Mouse (Mus musculus): ENCODE data around the gene Frem2. TPM values are rescaled to one million over a fixed set of nuclear protein-coding genes. Genes with fewer than 3 reads are reported as not detected.

Frem2 gene
- 6.4 and 6.7 TPM in 2 replicates for polyA plus RNA-seq (2016; fragmentation: Nextera tagmentation; extraction: Ambion mirVana)

- peak within 1 kb of the TSS; percentile 52 for H3K9ac ChIP-seq
- peaks cover 20% of the 10 kb centered on the region for H3K36me3 ChIP-seq
- ATAC-seq (ENCODE audit: insufficient number of reproducible peaks, insufficient read depth, low FRiP score, low TSS enrichment), result peak; percentile 91
- WGBS, result under 1% methylated on average over 34 of the region's 34 CpGs
- H3K27ac ChIP-seq, result peak within 1 kb of the TSS; percentile 9; the same call in 1 of the 2 replicates
- peak within 1 kb of the TSS; percentile 60 for H3K4me3 ChIP-seq
- peaks cover 16% of the 10 kb centered on the region; the same call in 1 of the 2 replicates for H3K9me3 ChIP-seq
- peak within 1 kb of the TSS; percentile 100 for H3K4me2 ChIP-seq (replicated peaks)
- H3K27me3 ChIP-seq, result peaks cover 31% of the 10 kb centered on the region
- peaks cover 19% of the 10 kb centered on the region; the same call in 1 of the 2 replicates for H3K4me1 ChIP-seq
Observed at GRCm38 (mm10) chr3:53656878-53657561, at the start of gene Frem2. Gene Frem2 (minus strand): TSS chr3:53657355.

- no peak overlapping the region for H3K9ac ChIP-seq
- H3K4me3 ChIP-seq, result no peak overlapping the region
- no peak for ATAC-seq (ENCODE audit: insufficient number of reproducible peaks, insufficient read depth, low FRiP score, low TSS enrichment)
- H3K27me3 ChIP-seq, result no peaks in the 10 kb centered on the region
- WGBS, result 36% methylated on average over 6 of the region's 6 CpGs
- no peaks in the 10 kb centered on the region for H3K36me3 ChIP-seq
- H3K4me1 ChIP-seq, result peaks cover 5% of the 10 kb centered on the region
- no peak overlapping the region for H3K27ac ChIP-seq
- H3K4me2 ChIP-seq (replicated peaks), result no peak overlapping the region
- H3K9me3 ChIP-seq, result no peaks in the 10 kb centered on the region
Observed at GRCm38 (mm10) chr3:53705992-53706495, 48.9 kb upstream of the Frem2 start.

DNA sequence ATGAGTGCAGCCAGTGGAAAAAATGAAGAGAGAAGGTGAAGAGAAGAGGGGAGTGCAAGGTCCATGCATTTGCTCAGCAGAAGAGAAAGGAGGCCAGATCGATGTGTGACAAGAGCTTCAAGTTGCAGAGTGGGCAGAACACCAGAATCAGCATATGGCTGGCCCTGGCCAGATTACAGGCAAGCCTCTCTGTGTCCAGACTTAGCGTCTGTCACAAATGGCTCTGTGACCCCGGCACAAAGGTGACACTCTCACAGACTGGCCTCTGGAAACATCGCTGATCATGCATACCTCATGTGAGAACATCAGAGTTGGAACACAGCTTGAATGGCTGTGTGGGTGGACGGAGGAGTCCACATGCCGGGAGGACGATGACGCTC lies 46.0 kb upstream of the Frem2 start:
- Histone ChIP-seq H3K9ac (no peak overlapping the region), H3K27me3 (no peaks in the 10 kb centered on the region), H3K4me2 (replicated peaks) (no peak overlapping the region), H3K9me3 (no peaks in the 10 kb centered on the region), H3K27ac (no peak overlapping the region), H3K4me3 (no peak overlapping the region), H3K4me1 (peaks cover 5% of the 10 kb centered on the region), H3K36me3 (no peaks in the 10 kb centered on the region)
- 71% methylated on average over 8 of the region's 8 CpGs for WGBS
- ATAC-seq (ENCODE audit: insufficient number of reproducible peaks, insufficient read depth, low FRiP score, low TSS enrichment), result no peak

GRCm38 (mm10) chr3:53702421-53703125 lies 45.4 kb upstream of the Frem2 start:
- Histone ChIP-seq H3K9ac (no peak overlapping the region), H3K36me3 (no peaks in the 10 kb centered on the region), H3K27ac (no peak overlapping the region), H3K27me3 (no peaks in the 10 kb centered on the region), H3K4me2 (replicated peaks) (no peak overlapping the region), H3K4me1 (peaks cover 5% of the 10 kb centered on the region), H3K9me3 (no peaks in the 10 kb centered on the region), H3K4me3 (no peak overlapping the region)
- ATAC-seq (ENCODE audit: insufficient number of reproducible peaks, insufficient read depth, low FRiP score, low TSS enrichment), result no peak
- WGBS, result 46% methylated on average over 9 of the region's 9 CpGs

DNA sequence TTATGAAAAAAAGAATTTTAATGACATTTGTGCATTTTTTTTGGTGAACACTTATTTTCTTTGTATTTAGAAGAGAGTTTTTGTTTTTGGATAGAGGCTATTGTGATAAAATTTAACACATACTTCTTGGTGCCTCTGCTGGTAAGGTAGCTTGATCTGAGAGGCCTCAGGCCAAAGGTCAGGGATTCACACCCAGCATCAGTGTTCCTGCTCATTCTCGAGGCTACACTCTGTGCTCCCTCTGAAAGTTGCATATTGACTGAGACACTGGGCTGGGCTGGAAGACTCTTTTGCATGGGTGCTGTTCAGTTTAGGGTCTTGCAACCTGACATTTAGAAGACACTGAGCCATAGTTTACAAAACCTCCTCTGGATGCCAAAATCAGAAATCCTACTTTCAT lies 44.8 kb upstream of the Frem2 start:
- 39% methylated on average over 1 of the region's 1 CpGs for WGBS
- H3K9ac ChIP-seq, result no peak overlapping the region
- no peaks in the 10 kb centered on the region for H3K36me3 ChIP-seq
- peaks cover 5% of the 10 kb centered on the region for H3K4me1 ChIP-seq
- no peak overlapping the region for H3K27ac ChIP-seq
- H3K9me3 ChIP-seq, result no peaks in the 10 kb centered on the region
- ATAC-seq (ENCODE audit: insufficient number of reproducible peaks, insufficient read depth, low FRiP score, low TSS enrichment), result no peak
- no peaks in the 10 kb centered on the region for H3K27me3 ChIP-seq
- no peak overlapping the region for H3K4me2 ChIP-seq (replicated peaks)
- no peak overlapping the region for H3K4me3 ChIP-seq

- ATAC-seq (ENCODE audit: insufficient number of reproducible peaks, insufficient read depth, low FRiP score, low TSS enrichment), result 0 out of 2 replicates have a peak, but pooled peaks have one; percentile 10
- H3K27ac ChIP-seq, result no peak overlapping the region
- H3K4me3 ChIP-seq, result no peak overlapping the region
- WGBS, result 63% methylated on average over 6 of the region's 6 CpGs
- no peaks in the 10 kb centered on the region for H3K36me3 ChIP-seq
- no peaks in the 10 kb centered on the region for H3K9me3 ChIP-seq
- no peak overlapping the region for H3K9ac ChIP-seq
- no peaks in the 10 kb centered on the region for H3K27me3 ChIP-seq
- H3K4me1 ChIP-seq, result no peaks in the 10 kb centered on the region
- H3K4me2 ChIP-seq (replicated peaks), result no peak overlapping the region
Observed at GRCm38 (mm10) chr3:53687776-53688175, 30.6 kb upstream of the Frem2 start.

DNA sequence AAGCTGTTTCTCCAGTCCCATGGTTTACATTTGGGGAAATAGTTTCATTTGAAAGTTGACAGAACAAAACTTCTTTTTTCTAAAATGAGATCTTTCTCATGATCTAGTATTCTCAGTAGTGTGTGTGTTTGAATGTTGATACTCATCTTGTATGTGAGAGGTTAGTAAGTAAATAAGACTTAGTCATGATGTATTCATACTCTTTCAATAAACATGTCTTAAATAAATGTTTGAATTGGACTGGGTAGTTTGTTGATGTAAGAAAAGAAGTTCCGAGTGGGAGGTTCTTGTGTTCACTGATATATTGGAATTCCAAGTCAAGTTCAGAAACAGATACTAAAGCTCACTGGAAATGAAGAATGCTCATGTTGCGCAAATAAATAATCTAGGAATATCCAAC lies 25.1 kb upstream of the Frem2 start:
- no peak overlapping the region for H3K27ac ChIP-seq
- H3K36me3 ChIP-seq, result no peaks in the 10 kb centered on the region
- H3K4me1 ChIP-seq, result no peaks in the 10 kb centered on the region
- H3K27me3 ChIP-seq, result no peaks in the 10 kb centered on the region
- no peak overlapping the region for H3K9ac ChIP-seq
- H3K9me3 ChIP-seq, result no peaks in the 10 kb centered on the region
- ATAC-seq (ENCODE audit: insufficient number of reproducible peaks, insufficient read depth, low FRiP score, low TSS enrichment), result no peak
- no peak overlapping the region for H3K4me3 ChIP-seq
- WGBS, result 78% methylated on average over 2 of the region's 2 CpGs
- H3K4me2 ChIP-seq (replicated peaks), result no peak overlapping the region

DNA sequence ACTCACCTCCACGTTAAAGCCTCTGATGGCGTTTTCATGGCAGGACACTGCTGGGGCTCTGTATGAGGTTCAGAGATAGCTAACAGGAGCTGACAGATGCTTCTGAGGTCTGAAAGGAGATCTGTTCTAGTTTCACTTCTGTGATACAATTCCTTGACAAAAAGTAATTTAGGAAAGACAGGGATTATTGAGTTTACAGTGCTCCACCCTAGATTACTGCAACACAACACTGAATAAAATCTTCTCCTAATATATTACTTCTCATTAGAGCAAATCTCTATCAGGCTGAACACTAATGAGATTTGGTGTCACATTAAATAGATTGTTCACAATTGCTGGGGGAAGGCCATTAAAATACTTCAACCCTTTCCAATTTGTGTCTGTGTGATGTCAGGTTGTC lies 23.7 kb upstream of the Frem2 start:
- 52% methylated on average over 2 of the region's 2 CpGs for WGBS
- H3K4me1 ChIP-seq, result no peaks in the 10 kb centered on the region

GRCm38 (mm10) chr3:53674225-53674624 lies 17.1 kb upstream of the Frem2 start:
- H3K36me3 ChIP-seq, result no peaks in the 10 kb centered on the region
- no peaks in the 10 kb centered on the region for H3K27me3 ChIP-seq
- no peak overlapping the region for H3K4me3 ChIP-seq
- no peaks in the 10 kb centered on the region for H3K9me3 ChIP-seq
- no peak for ATAC-seq (ENCODE audit: insufficient number of reproducible peaks, insufficient read depth, low FRiP score, low TSS enrichment)
- WGBS, result 17% methylated on average over 1 of the region's 1 CpGs
- no peak overlapping the region for H3K9ac ChIP-seq
- 0 out of 2 replicates have a peak, but pooled peaks cover 5% of the 10 kb centered on the region for H3K4me1 ChIP-seq
- H3K27ac ChIP-seq, result no peak overlapping the region
- no peak overlapping the region for H3K4me2 ChIP-seq (replicated peaks)

More for the DNA sequence above, 23.7 kb upstream of the Frem2 start:
- H3K27ac ChIP-seq, result no peak overlapping the region
- H3K4me2 ChIP-seq (replicated peaks), result no peak overlapping the region
- H3K9me3 ChIP-seq, result no peaks in the 10 kb centered on the region
- H3K4me3 ChIP-seq, result no peak overlapping the region
- H3K27me3 ChIP-seq, result no peaks in the 10 kb centered on the region
- H3K36me3 ChIP-seq, result no peaks in the 10 kb centered on the region
- H3K9ac ChIP-seq, result no peak overlapping the region
- ATAC-seq (ENCODE audit: insufficient number of reproducible peaks, insufficient read depth, low FRiP score, low TSS enrichment), result no peak

GRCm38 (mm10) chr3:53669736-53670135 lies 12.6 kb upstream of the Frem2 start:
- no peak for ATAC-seq (ENCODE audit: insufficient number of reproducible peaks, insufficient read depth, low FRiP score, low TSS enrichment)
- WGBS, result 70% methylated on average over 2 of the region's 2 CpGs

DNA sequence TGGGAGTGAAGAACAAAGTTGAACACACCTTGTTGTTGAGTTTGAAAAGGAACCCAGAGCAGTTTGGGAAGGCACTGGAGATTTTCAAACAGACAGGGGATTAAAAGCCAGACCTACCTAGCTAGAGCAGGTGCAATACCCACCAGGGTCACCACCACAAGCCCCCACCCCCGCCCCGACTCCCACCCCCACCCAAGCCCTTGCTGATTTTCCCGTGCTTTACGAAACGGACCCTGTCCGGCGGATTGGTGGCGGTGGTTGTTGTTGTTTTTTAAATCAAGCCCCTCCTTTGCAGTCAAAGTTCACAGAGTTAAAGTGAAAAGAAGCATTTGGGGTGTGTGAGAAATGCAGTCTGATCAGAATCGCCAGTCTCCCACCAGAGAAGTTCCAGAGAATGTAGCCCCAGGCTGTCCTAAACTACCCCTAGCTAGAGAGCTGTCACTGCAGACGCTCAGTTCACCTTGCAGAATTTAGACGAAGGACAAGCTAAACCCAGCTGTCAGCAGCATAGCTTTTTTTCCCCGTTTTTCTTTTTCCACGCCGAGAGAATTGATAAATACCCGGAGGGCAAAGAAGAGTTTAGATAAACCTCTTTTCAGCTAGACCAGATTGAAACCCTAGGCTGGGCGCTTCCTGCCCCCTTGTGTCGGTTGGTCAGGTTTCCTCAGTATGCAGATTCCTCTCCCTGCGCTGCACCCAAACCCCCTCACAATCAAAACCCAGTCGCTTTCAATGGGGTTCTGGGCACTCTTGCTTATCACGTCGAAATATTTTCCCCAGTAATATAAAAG lies 784 bp upstream of the Frem2 start:
- under 1% methylated on average over 21 of the region's 21 CpGs for WGBS
- H3K9ac ChIP-seq, result no peak overlapping the region
- H3K4me3 ChIP-seq, result peak overlapping the region; percentile 60
- ATAC-seq (ENCODE audit: insufficient number of reproducible peaks, insufficient read depth, low FRiP score, low TSS enrichment), result no peak
- peaks cover 31% of the 10 kb centered on the region for H3K27me3 ChIP-seq
- H3K4me1 ChIP-seq, result peaks cover 19% of the 10 kb centered on the region; the same call in 1 of the 2 replicates
- peaks cover 20% of the 10 kb centered on the region for H3K36me3 ChIP-seq
- peaks cover 16% of the 10 kb centered on the region; the same call in 1 of the 2 replicates for H3K9me3 ChIP-seq
- H3K27ac ChIP-seq, result no peak overlapping the region
- peak overlapping the region; percentile 100 for H3K4me2 ChIP-seq (replicated peaks)

More at GRCm38 (mm10) chr3:53669736-53670135, 12.6 kb upstream of the Frem2 start:
- Histone ChIP-seq H3K27me3 (no peaks in the 10 kb centered on the region), H3K27ac (no peak overlapping the region), H3K4me2 (replicated peaks) (no peak overlapping the region), H3K36me3 (no peaks in the 10 kb centered on the region), H3K4me3 (no peak overlapping the region), H3K9ac (no peak overlapping the region), H3K9me3 (no peaks in the 10 kb centered on the region), H3K4me1 (0 out of 2 replicates have a peak, but pooled peaks cover 5% of the 10 kb centered on the region)
